Mouse (Mus musculus): ENCODE results near the gene Lig3.
"Not testable (repeated sequence)": the region's sequence is repeated elsewhere in the genome, so short reads cannot be mapped to it uniquely, and the experiment has no call there.

Gene Lig3

GRCm38 (mm10) chr11:82832402-82832801, 51.5 kb downstream of the Lig3 start:
- peak; percentile 65 to 72 for DNase-seq

- DNase-seq = no peak
These were observed 53.0 kb downstream of the Lig3 start for GRCm38 (mm10) chr11:82833929-82834328.

GRCm38 (mm10) chr11:82834359-82834758, 53.5 kb downstream of the Lig3 start:
- DNase-seq = not testable (repeated sequence)

GRCm38 (mm10) chr11:82835616-82836432, 54.9 kb downstream of the Lig3 start:
- no peak for DNase-seq

GRCm38 (mm10) chr11:82837192-82837591, 56.3 kb downstream of the Lig3 start:
- DNase-seq = no peak

GRCm38 (mm10) chr11:82837848-82838247, 56.9 kb downstream of the Lig3 start:
- DNase-seq = no peak

- no peak for DNase-seq
These were observed 57.6 kb downstream of the Lig3 start for GRCm38 (mm10) chr11:82838511-82838910.

GRCm38 (mm10) chr11:82844771-82845414, 64.0 kb downstream of the Lig3 start:
- DNase-seq = no peak

GRCm38 (mm10) chr11:82845415-82846078, 64.6 kb downstream of the Lig3 start:
- no peak for DNase-seq

- DNase-seq = no peak
These were observed 65.2 kb downstream of the Lig3 start for GRCm38 (mm10) chr11:82846079-82846436.

- no peak for DNase-seq
These were observed 66.0 kb downstream of the Lig3 start for GRCm38 (mm10) chr11:82846938-82847337.

GRCm38 (mm10) chr11:82847571-82848000, 66.7 kb downstream of the Lig3 start:
- DNase-seq = no peak

- no peak for DNase-seq
These were observed 69.4 kb downstream of the Lig3 start for GRCm38 (mm10) chr11:82850259-82850658.

- no peak for DNase-seq
These were observed 71.2 kb downstream of the Lig3 start for GRCm38 (mm10) chr11:82852115-82852514.

GRCm38 (mm10) chr11:82852540-82852939, 71.6 kb downstream of the Lig3 start:
- no peak for DNase-seq

GRCm38 (mm10) chr11:82852958-82853357, 72.0 kb downstream of the Lig3 start:
- DNase-seq = peak in 1 of 2 experiments; percentile 46

All from kidney, adult 8-10 months (tissue).